Mouse (Mus musculus) small intestine, adult 2 months (tissue): ENCODE results near the gene Nos2. TPM values are rescaled to one million over a fixed set of nuclear protein-coding genes. Genes with fewer than 3 reads are reported as not detected.

Experiments
- H3K27ac ChIP-seq: fragments of 200-500 bp; 2 replicates; pipeline ENCODE4 v1.5.1; 2012; ENCODE audit warnings: low read depth, low read length, control low read depth, inconsistent platforms; ENCODE audit not compliant: insufficient read depth
- H3K27me3 ChIP-seq: fragments of 200-500 bp; 2 replicates; pipeline ENCODE4 v1.6.1; 2012; ENCODE audit warnings: mild to moderate bottlenecking, moderate library complexity, low read length, inconsistent platforms; ENCODE audit not compliant: control insufficient read depth, insufficient read depth
- H3K36me3 ChIP-seq: fragments of 200-500 bp; 2 replicates; pipeline ENCODE4 v1.6.1; 2012; ENCODE audit warnings: mild to moderate bottlenecking, low read length, control low read depth, inconsistent platforms; ENCODE audit not compliant: control insufficient read depth, insufficient read depth
- H3K4me1 ChIP-seq: fragments of 200-500 bp; 2 replicates; pipeline ENCODE4 v1.6.1; 2012; ENCODE audit warnings: low read length, inconsistent platforms, mixed read lengths; ENCODE audit not compliant: control insufficient read depth, insufficient read depth, insufficient read length
- H3K4me3 ChIP-seq: fragments of 200-500 bp; 2 replicates; pipeline ENCODE4 v1.5.1; 2012; ENCODE audit warnings: low read depth, mild to moderate bottlenecking, control low read depth, inconsistent platforms, low read length, moderate library complexity
- CTCF ChIP-seq: fragments of 200-500 bp; IDR thresholded peaks from 2 replicates; pipeline ENCODE4 v1.5.1; 2012; ENCODE audit warnings: low read depth, mild to moderate bottlenecking, control low read depth, inconsistent platforms, low read length, moderate library complexity, mixed read lengths; ENCODE audit not compliant: insufficient replicate concordance, insufficient read length; ENCODE audit errors: extremely low read depth
- POLR2A ChIP-seq: fragments of 200-500 bp; IDR thresholded peaks from 2 replicates; pipeline ENCODE4 v1.6.1; 2012; ENCODE audit warnings: low read depth, mild to moderate bottlenecking, control low read depth, inconsistent platforms, low read length, moderate library complexity
- WGBS: fragments of 180-500 bp; shearing (Covaris S2); methylation state at CpG from one replicate; pipeline ENCODE4 v1.1.7; 2018; 5-methylcytosine and 5-hydroxymethylcytosine counted together
- polyA plus RNA-seq: library from polyadenylated mRNA; depleted of rRNA; stranded (reverse); fragments of >200 nt; gene quantifications from 2 replicates; pipeline ENCODE4 v1.2.3, GENCODE M21; 2012

The Nos2 gene
- polyA plus RNA-seq, 1 experiment, result 13.0 TPM

GRCm38 (mm10) chr11:78972328-78972727 is 51.7 kb downstream of the Nos2 start:
- Histone ChIP-seq H3K4me3 (no peak overlapping the region), H3K4me1 (peaks cover 17% of the 10 kb centered on the region; the same call in 1 of the 2 replicates), H3K27ac (no peak overlapping the region; the same call in 1 of the 2 replicates), H3K36me3 (peaks cover 94% of the 10 kb centered on the region), H3K27me3 (no peaks in the 10 kb centered on the region)
- TF ChIP-seq POLR2A, result no peak
- no peak for TF ChIP-seq CTCF
- WGBS, result 32% methylated on average over 6 of the region's 6 CpGs

GRCm38 (mm10) chr11:78972811-78973351 is 52.3 kb downstream of the Nos2 start:
- H3K4me3 ChIP-seq, result no peak overlapping the region
- peaks cover 17% of the 10 kb centered on the region; the same call in 1 of the 2 replicates for H3K4me1 ChIP-seq
- peaks cover 95% of the 10 kb centered on the region for H3K36me3 ChIP-seq
- H3K27ac ChIP-seq, result peak overlapping the region; percentile 8; the same call in 1 of the 2 replicates
- H3K27me3 ChIP-seq, result no peaks in the 10 kb centered on the region
- 34% methylated on average over 8 of the region's 8 CpGs for WGBS
- no peak for TF ChIP-seq CTCF
- no peak for TF ChIP-seq POLR2A

- TF ChIP-seq POLR2A (no peak), CTCF (no peak)
- H3K27ac ChIP-seq, result peak overlapping the region; percentile 24
- no peak overlapping the region for H3K4me3 ChIP-seq
- H3K36me3 ChIP-seq, result peaks cover 93% of the 10 kb centered on the region
- H3K27me3 ChIP-seq, result no peaks in the 10 kb centered on the region
- H3K4me1 ChIP-seq, result peaks cover 22% of the 10 kb centered on the region
- WGBS, result 66% methylated on average over 17 of the region's 17 CpGs
These were observed 53.0 kb downstream of the Nos2 start for GRCm38 (mm10) chr11:78973381-78974150.

- no peak overlapping the region for H3K4me3 ChIP-seq
- TF ChIP-seq POLR2A (no peak), CTCF (no peak)
- peaks cover 30% of the 10 kb centered on the region for H3K4me1 ChIP-seq
- H3K27ac ChIP-seq, result no peak overlapping the region
- H3K27me3 ChIP-seq, result no peaks in the 10 kb centered on the region
- H3K36me3 ChIP-seq, result peaks cover 64% of the 10 kb centered on the region
- WGBS, result 91% methylated on average over 8 of the region's 8 CpGs
These were observed 56.3 kb downstream of the Nos2 start for GRCm38 (mm10) chr11:78976731-78977510.

- no peak overlapping the region for H3K27ac ChIP-seq
- no peak overlapping the region for H3K4me3 ChIP-seq
- no peaks in the 10 kb centered on the region for H3K27me3 ChIP-seq
- peaks cover 49% of the 10 kb centered on the region for H3K36me3 ChIP-seq
- WGBS, result 70% methylated on average over 12 of the region's 12 CpGs
- peaks cover 23% of the 10 kb centered on the region for H3K4me1 ChIP-seq
- TF ChIP-seq CTCF (no peak), POLR2A (no peak)
These were observed 57.8 kb downstream of the Nos2 start for GRCm38 (mm10) chr11:78978176-78979019.

GRCm38 (mm10) chr11:78980083-78980634 is 59.6 kb downstream of the Nos2 start:
- no peak for TF ChIP-seq CTCF
- no peak for TF ChIP-seq POLR2A
- WGBS, result 39% methylated on average over 4 of the region's 4 CpGs
- Histone ChIP-seq H3K27ac (peak overlapping the region; percentile 48), H3K27me3 (no peaks in the 10 kb centered on the region), H3K4me3 (no peak overlapping the region), H3K36me3 (peaks cover 32% of the 10 kb centered on the region), H3K4me1 (peaks cover 19% of the 10 kb centered on the region)
